Mouse (Mus musculus): ENCODE results near the gene Igsf8. TPM values are rescaled to one million over a fixed set of nuclear protein-coding genes. Genes with fewer than 3 reads are reported as not detected.

Igsf8 gene
- polyA plus RNA-seq, 1 experiment from 2014 or later, result 159 TPM

DNA sequence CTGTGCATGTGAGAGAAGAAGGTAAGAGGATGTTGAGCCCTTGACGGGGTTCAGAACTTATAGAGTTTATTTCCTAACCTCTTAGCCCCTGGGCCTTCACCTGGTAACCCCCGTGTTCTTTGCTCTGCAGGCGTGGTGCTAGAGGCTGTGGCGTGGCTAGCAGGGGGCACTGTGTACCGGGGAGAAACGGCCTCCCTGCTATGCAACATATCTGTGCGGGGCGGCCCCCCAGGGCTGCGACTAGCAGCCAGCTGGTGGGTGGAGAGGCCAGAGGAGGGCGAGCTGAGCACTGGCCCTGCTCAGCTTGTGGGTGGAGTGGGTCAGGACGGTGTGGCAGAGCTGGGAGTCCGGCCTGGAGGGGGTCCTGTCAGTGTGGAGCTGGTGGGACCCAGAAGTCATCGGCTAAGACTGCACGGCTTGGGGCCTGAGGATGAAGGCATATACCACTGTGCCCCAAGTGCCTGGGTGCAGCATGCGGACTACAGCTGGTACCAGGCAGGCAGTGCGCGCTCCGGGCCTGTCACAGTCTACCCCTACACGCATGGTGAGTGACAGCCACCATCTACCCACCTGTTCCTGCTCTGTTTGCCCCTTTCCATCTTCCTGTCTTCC, 57.1 kb downstream of the Igsf8 start:
- Histone ChIP-seq H3K9ac (peak overlapping the region; percentile 50), H3K27me3 (no peaks in the 10 kb centered on the region), H3K4me2 (replicated peaks) (0 out of 2 replicates have a peak overlapping the region, but pooled peaks have one; percentile 11), H3K4me1 (peaks cover 81% of the 10 kb centered on the region), H3K4me3 (no peak overlapping the region), H3K36me3 (peaks cover 34% of the 10 kb centered on the region), H3K9me3 (replicated peaks) (no peaks in the 10 kb centered on the region), H3K27ac (peak overlapping the region; percentile 85)
- ATAC-seq (ENCODE audit: low FRiP score), result no peak
- WGBS, result 70% methylated on average over 19 of the region's 19 CpGs

DNA sequence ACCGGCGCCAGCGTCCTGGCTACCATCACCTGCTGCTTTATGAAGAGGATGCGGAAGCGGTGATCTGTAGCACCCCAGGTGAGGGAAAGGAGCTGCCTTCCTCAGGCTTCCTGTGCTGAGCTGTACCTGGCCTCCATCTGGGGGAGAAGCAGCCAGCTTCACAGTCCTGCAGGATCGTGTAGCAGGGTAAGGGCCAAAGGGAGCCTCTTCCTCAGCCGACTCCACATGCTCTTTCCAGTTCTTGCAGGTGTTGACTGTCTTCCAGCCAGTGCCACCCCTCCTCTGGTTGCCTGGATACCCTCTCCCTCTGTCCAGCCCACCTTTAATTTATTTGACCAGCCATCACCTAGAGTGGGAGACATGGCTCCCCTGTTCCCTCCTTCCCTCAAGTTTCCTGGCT, 57.9 kb downstream of the Igsf8 start:
- 81% methylated on average over 7 of the region's 7 CpGs for WGBS
- H3K4me1 ChIP-seq, result peaks cover 73% of the 10 kb centered on the region
- no peaks in the 10 kb centered on the region for H3K27me3 ChIP-seq
- H3K4me3 ChIP-seq, result no peak overlapping the region
- H3K27ac ChIP-seq, result peak overlapping the region; percentile 85
- peaks cover 34% of the 10 kb centered on the region for H3K36me3 ChIP-seq
- ATAC-seq (ENCODE audit: low FRiP score), result no peak
- no peaks in the 10 kb centered on the region for H3K9me3 ChIP-seq (replicated peaks)
- H3K9ac ChIP-seq, result peak overlapping the region; percentile 50; the same call in 1 of the 2 replicates
- H3K4me2 ChIP-seq (replicated peaks), result no peak overlapping the region

DNA sequence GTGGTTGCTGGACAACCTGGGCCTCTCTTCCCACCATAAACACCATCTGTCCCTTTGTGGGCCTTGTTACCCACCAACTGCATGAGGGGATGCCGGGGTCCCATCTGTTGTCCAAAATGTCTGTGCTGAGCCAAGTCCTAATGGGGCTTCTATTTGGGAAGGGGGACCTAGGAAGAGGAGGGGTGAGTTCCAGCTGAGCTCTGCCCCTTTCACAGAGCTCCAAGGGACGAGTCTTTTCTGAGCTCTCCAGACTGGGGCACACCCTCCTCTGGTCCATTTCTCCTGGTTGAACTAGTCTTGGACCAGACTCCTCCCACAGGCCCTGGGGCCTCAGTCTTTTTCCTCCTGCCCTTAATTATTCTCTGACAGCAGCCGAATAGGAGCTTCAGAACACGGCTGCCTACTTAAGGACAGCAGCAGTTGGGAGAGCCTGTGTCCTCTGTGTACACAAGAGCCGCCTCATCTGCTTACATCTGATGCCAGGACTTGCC, 58.5 kb downstream of the Igsf8 start:
- peaks cover 69% of the 10 kb centered on the region for H3K4me1 ChIP-seq
- ATAC-seq (ENCODE audit: low FRiP score), result peak; percentile 65
- 0 out of 2 replicates have a peak, but pooled peaks cover 3% of the 10 kb centered on the region for H3K27me3 ChIP-seq
- no peak overlapping the region for H3K4me3 ChIP-seq
- no peak overlapping the region for H3K4me2 ChIP-seq (replicated peaks)
- 23% methylated on average over 5 of the region's 5 CpGs for WGBS
- H3K9me3 ChIP-seq (replicated peaks), result no peaks in the 10 kb centered on the region
- H3K9ac ChIP-seq, result no peak overlapping the region
- H3K27ac ChIP-seq, result peak overlapping the region; percentile 85
- H3K36me3 ChIP-seq, result peaks cover 34% of the 10 kb centered on the region

- ATAC-seq (ENCODE audit: low FRiP score), result no peak
- Histone ChIP-seq H3K27me3 (peaks cover 29% of the 10 kb centered on the region), H3K36me3 (peaks cover 25% of the 10 kb centered on the region), H3K27ac (no peak overlapping the region), H3K4me1 (peaks cover 55% of the 10 kb centered on the region), H3K4me3 (no peak overlapping the region), H3K4me2 (replicated peaks) (no peak overlapping the region), H3K9me3 (replicated peaks) (no peaks in the 10 kb centered on the region), H3K9ac (no peak overlapping the region)
- WGBS, result 61% methylated on average over 13 of the region's 13 CpGs
These were observed 61.3 kb downstream of the Igsf8 start for GRCm38 (mm10) chr1:172322725-172323124.

GRCm38 (mm10) chr1:172323298-172323697, 61.9 kb downstream of the Igsf8 start:
- Histone ChIP-seq H3K4me2 (replicated peaks) (no peak overlapping the region), H3K27ac (0 out of 2 replicates have a peak overlapping the region, but pooled peaks have one; percentile 25), H3K4me3 (no peak overlapping the region), H3K4me1 (peaks cover 52% of the 10 kb centered on the region), H3K27me3 (peaks cover 35% of the 10 kb centered on the region), H3K9me3 (replicated peaks) (no peaks in the 10 kb centered on the region), H3K9ac (no peak overlapping the region), H3K36me3 (peaks cover 19% of the 10 kb centered on the region)
- no peak for ATAC-seq (ENCODE audit: low FRiP score)
- 16% methylated on average over 5 of the region's 5 CpGs for WGBS

DNA sequence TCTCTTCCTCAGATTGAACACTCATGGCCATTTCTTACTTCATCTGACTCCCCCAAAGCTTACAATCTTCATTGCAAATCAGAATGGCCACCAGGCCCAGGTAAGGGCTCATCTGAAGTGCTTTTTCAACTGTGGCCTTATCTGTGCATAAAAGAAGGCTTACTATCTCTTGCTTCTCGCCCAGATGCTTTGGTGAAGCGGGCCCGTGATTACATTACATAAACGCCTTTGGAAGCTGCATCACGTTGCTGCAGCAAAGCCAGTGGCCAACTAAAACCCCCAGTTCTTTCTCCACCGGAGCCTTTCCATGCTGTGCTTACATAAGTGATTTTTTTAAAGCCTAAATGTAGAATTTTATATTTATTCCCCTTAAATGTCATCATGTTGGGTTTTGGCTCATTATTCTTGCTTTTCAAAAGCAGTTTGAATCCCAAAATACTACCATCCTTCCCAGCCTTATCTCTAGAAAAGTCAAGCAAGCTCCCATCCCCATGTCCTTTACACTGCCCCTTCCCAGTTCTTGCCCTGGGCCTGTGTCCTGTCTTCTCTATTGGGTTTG, 62.4 kb downstream of the Igsf8 start:
- Histone ChIP-seq H3K4me3 (no peak overlapping the region), H3K27me3 (peaks cover 41% of the 10 kb centered on the region), H3K36me3 (peaks cover 13% of the 10 kb centered on the region), H3K9me3 (replicated peaks) (no peaks in the 10 kb centered on the region), H3K4me1 (peaks cover 50% of the 10 kb centered on the region), H3K9ac (no peak overlapping the region), H3K4me2 (replicated peaks) (no peak overlapping the region), H3K27ac (0 out of 2 replicates have a peak overlapping the region, but pooled peaks have one; percentile 25)
- WGBS, result 63% methylated on average over 6 of the region's 6 CpGs
- ATAC-seq (ENCODE audit: low FRiP score), result no peak

DNA sequence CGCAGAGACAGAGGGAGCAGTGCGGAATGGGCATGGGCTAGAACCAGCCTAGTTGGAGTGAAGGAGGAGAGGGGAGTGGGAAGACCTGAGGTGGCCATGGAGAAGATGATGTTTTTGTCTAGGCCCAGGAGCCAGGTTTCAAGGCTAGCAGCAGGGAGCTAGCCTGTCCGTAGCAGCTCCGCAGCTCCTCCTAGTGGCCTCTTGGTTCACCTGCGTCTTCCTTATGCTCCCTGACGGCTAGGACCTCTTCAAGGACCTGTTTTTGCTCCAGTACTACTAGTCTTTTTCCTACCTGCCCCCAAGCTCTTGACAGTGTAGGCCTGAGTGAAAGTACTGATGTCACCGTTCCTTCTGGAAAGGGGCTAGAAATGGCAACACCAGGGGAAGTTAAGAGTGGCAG, 63.3 kb downstream of the Igsf8 start:
- Histone ChIP-seq H3K36me3 (peaks cover 6% of the 10 kb centered on the region), H3K4me1 (peaks cover 50% of the 10 kb centered on the region), H3K9ac (no peak overlapping the region), H3K27ac (0 out of 2 replicates have a peak overlapping the region, but pooled peaks have one; percentile 31), H3K4me2 (replicated peaks) (no peak overlapping the region), H3K4me3 (no peak overlapping the region), H3K27me3 (peaks cover 48% of the 10 kb centered on the region), H3K9me3 (replicated peaks) (no peaks in the 10 kb centered on the region)
- WGBS, result 13% methylated on average over 7 of the region's 7 CpGs
- ATAC-seq (ENCODE audit: low FRiP score), result peak; percentile 30

DNA sequence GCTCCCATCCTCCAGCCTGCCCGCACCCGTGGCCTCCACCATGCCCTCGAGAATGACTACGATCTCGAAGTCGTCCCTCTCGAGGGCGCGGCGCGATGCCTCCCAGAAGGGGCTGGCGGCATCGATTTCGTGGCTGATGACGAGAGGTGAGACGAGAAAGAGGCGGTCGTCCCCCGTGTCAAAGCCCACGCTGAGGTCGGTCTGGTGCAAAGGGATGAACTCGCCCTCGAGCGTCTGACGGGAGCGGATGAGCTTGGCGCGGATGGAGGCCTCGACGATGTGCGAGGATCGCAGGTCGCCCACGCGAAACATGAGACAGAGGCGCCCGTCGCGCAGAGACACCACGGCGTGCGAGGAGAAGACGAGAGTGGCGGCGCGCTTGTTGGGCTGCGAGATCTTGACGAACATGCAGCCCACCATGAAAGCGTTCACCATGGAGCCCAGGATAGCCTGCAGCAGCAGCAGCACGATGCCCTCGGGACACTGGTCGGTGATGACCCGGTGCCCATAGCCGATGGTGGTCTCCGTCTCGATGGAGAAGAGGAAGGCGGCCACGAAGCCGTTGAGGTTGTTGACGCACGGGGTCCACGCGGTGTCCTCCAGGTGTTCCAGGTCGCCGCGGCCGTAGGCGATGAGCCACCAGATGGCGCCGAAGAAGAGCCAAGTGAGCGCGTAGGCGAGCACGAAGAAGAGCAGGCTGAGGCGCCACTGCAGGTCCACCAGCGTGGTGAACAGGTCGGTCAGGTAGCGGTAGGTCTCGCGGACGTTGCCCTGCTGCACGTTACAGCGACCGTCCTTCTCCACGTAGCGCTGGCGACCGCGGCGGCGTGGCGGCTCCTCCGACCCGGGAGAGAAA, 64.5 kb downstream of the Igsf8 start:
- peaks cover 2% of the 10 kb centered on the region for H3K36me3 ChIP-seq
- 18% methylated on average over 94 of the region's 94 CpGs for WGBS
- no peak overlapping the region; the same call in 1 of the 2 replicates for H3K27ac ChIP-seq
- peak; percentile 18 for ATAC-seq (ENCODE audit: low FRiP score)
- peaks cover 40% of the 10 kb centered on the region for H3K4me1 ChIP-seq
- peak overlapping the region; percentile 59 for H3K9ac ChIP-seq
- peak overlapping the region; percentile 45 for H3K4me3 ChIP-seq
- no peaks in the 10 kb centered on the region for H3K9me3 ChIP-seq (replicated peaks)
- H3K27me3 ChIP-seq, result peaks cover 51% of the 10 kb centered on the region
- H3K4me2 ChIP-seq (replicated peaks), result peak overlapping the region; percentile 79

DNA sequence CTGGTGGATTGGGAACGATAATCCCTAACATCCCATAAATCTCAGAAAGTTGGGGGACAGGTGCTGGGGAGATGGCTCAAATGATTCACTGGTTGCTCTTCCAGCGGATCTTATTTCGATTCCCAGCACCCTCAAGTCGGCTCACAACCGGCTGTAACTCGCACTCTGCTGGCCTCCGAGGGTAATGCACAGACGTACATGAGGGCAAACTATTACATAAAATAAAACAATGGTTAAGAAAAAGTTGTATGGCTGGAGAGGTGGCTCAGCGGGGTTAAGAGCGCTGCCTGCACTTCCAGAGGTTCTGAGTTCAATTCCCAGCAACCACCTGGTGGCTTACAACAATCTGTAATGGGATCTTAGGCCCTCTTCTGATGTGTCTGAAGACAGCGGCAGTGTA, 65.2 kb downstream of the Igsf8 start:
- Histone ChIP-seq H3K9me3 (replicated peaks) (no peaks in the 10 kb centered on the region), H3K4me3 (peak overlapping the region; percentile 45; the same call in 1 of the 2 replicates), H3K4me1 (peaks cover 35% of the 10 kb centered on the region), H3K9ac (no peak overlapping the region), H3K27me3 (peaks cover 55% of the 10 kb centered on the region), H3K4me2 (replicated peaks) (peak overlapping the region; percentile 79), H3K36me3 (no peaks in the 10 kb centered on the region), H3K27ac (no peak overlapping the region)
- 56% methylated on average over 11 of the region's 11 CpGs for WGBS
- no peak for ATAC-seq (ENCODE audit: low FRiP score)

DNA sequence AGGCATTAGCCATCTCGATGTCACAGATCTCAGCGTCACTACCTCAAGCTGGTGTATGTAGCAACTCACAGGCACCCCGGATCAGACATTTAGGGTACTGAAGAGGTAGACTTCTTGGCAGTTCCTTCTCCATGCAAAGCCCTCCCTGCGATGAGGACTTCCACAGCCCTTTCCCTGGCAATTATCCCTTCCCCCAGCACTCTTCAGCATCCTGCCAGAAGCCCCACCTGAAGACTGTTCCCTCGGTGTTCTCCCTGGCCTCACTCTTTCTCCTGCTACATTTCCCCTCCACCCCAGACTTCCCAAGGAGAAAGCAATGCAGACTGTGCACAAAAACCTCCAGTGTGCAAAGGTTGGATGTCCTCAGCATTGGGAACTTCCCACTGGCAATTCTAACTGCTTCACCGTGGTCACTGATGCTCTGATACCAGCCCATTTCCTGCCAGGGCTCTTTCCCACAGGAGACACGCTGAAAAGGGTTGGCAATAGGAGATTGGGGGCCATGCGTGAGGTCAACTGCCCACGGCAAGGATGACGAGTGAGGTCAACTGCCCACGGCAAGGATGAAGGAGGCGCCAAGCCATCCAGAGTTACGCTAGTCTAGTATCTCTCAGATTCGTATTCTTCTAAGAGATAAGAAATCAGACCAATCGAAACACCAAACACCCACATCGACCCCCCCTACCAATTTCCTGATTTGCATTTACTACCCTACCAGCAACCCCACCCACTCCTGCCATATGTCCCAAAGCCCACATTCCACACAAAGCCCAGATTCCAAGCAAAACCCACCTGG, 66.0 kb downstream of the Igsf8 start:
- no peak for ATAC-seq (ENCODE audit: low FRiP score)
- WGBS, result 86% methylated on average over 16 of the region's 16 CpGs
- Histone ChIP-seq H3K4me3 (no peak overlapping the region), H3K9me3 (replicated peaks) (no peaks in the 10 kb centered on the region), H3K4me1 (peaks cover 35% of the 10 kb centered on the region), H3K27me3 (peaks cover 56% of the 10 kb centered on the region), H3K9ac (no peak overlapping the region), H3K27ac (no peak overlapping the region), H3K4me2 (replicated peaks) (no peak overlapping the region), H3K36me3 (no peaks in the 10 kb centered on the region)

DNA sequence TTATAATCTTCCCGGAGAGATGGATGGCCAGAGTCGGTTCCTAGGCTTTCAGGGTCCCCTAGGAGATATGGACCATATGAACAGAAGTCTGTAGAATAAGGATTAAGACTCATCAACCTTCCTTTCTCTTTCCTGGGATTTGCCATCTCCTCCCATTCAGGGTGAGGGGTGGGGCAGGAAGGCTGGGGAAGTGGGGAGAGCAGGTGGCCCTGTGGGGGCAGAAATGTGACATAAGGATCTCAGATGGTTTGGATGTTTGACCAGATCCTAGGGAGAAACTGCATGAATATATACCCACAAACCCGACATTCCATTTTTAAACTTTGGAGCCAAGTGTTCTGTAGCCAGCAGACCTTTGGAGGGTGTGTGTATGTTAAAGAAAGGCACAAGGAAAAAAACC, 66.6 kb downstream of the Igsf8 start:
- no peak for ATAC-seq (ENCODE audit: low FRiP score)
- Histone ChIP-seq H3K27ac (no peak overlapping the region), H3K27me3 (peaks cover 56% of the 10 kb centered on the region), H3K4me1 (peaks cover 30% of the 10 kb centered on the region), H3K4me3 (no peak overlapping the region), H3K9me3 (replicated peaks) (no peaks in the 10 kb centered on the region), H3K9ac (no peak overlapping the region), H3K36me3 (no peaks in the 10 kb centered on the region), H3K4me2 (replicated peaks) (no peak overlapping the region)
- WGBS, result 84% methylated on average over 3 of the region's 3 CpGs

Data from hindbrain, embryonic 12.5 days (tissue).